Mouse (Mus musculus) cerebellum, postnatal 36 days (tissue): ENCODE measurements around the gene Kmt5a.
A peak's percentile ranks its signal among the peaks of the same experiment; 100 is the strongest.
"Not testable (repeated sequence)": the region's sequence is repeated elsewhere in the genome, so short reads cannot be mapped to it uniquely, and the experiment has no call there.

ENCODE experiments used
- DNase-seq, 2 experiments: peaks; one replicate each; pipeline ENCODE4 v3.0.0; 2021 to 2022; ENCODE audit warnings: mixed read lengths in 2 of 2

Kmt5a gene

DNA sequence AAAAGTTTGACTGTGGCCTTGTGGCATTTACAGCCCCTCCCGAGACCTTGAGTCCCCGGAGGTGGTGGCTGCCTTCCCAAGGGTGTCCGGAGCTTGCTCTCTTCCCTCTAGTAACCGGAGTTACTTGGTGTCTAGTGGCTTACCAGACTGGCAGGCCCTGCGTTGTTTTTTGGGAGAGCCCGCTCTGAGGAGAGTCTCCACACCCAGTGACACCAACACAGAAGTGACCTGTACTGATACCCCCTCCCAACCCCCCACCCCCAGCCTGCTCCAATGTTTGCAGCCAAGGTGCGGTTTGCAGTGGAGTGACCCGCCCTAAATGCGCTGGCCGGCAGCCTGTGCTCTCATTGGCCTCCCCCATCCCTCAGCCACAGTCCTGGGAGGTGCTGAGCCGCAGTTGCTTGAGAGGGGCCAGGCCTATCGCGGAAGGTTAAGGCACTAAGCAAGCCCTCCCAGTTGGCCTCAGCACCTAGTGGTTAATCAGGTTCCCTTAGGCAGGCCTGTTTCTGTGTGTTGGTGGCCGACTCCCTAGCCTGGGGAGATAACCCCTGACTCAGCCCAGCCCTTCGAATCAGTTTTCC is 6.7 kb downstream of the Kmt5a start:
- peak in 1 of 2 experiments; percentile 43 for DNase-seq

DNA sequence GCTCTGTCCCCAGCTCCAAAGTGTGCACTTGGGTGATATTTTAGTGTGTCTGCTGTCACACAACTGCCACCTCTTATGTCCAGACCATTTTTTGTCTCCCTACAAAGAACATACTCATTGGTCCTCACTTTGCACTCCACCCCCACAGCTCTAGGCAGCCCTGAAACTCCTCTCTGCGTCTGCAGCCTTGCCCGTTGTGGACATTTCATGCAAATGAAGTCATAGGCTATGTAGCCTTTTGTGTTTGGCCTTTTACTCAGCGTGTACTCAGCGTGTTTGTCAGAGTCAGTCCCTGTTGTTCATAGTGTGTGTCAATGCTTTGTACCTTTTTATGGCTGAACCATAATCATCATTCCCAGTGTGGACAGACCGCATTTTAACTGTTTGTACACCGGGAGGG is 9.8 kb downstream of the Kmt5a start:
- no peak for DNase-seq

DNA sequence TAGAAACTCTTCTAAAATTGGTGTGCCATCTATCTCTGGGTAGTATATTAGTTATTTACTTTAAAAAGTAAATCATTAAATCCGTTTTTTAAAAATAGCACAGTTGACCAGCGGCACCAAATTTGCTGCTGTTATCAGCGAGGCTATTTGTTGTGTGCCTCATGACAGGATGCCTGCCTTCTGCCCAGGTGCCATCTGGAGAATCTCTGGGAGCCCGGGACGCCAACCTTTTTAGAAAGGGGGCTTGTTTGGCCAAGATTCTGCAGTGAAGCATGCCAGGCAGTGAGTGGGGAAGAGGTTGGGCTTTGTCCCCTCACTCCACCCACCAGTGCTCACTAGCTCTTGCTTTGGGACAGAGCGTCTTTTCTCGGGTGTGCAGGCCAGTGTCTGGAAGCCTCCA is 10.3 kb downstream of the Kmt5a start:
- DNase-seq: no peak

DNA sequence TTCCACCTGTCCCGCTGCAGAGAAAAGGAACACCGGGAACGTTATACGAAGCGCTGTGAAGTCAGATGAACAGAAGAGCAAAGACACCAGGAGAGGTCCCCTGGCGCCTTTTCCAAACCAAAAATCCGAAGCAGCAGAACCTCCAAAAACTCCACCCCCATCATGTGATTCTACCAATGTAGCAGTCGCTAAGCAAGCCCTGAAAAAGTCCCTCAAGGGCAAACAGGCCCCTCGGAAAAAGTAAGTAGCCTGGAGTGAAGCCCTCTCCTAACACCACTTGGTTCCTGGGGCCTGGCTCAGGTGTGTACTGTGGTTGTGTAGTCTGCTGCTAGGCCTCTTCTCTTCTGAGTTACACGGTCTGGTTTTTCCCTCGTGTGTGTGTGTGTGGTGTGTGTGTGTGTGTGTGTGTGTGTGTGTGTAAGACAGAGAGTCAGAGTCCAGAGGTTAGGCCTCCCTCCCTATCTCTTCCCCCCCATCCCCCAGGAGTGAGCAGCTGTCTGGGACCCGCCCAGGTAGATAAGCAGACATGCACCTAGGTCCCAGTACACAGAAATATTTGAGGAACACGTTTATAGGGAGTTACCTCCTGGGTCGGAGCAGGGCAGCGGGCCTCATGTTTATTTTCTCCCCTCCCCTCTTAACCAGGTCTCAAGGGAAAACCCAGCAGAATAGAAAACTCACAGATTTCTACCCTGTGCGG is 11.1 kb downstream of the Kmt5a start:
- no peak for DNase-seq

DNA sequence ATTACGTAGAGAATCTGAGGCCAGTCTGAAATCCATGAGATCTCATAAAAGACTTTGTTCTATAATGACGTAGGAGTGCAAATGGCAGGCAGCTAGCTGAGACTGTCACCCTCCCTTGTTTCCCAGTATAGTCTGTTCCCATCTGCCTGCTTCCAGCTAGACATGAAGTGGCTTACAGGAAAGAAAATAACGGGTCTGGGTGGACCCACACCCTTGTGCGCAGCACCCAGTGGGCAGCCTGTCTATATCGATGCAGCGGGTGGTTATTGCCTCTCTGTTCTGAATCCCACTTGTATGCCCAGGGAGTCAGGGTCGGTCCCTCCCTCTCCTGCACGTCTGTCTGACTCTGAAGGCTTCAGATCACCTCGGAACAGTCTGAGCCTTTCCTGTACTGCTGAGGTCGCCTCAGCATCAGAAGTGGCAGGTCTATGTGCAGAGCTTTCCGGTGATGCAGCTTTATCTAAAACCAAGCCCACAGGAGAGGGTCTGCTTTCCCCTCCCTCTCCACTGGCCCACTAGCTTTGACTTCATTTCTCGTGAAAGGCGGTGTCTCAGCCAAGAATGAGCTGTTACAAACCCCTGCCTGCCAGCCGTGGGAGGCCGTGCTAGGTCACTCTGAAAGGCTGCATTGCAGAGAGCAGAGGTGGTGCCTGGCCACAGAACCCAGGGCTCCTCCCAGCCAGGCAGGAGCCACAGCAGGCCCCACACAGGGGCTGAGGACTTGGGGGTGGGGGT is 12.9 kb downstream of the Kmt5a start:
- peak; percentile 36 for DNase-seq

DNA sequence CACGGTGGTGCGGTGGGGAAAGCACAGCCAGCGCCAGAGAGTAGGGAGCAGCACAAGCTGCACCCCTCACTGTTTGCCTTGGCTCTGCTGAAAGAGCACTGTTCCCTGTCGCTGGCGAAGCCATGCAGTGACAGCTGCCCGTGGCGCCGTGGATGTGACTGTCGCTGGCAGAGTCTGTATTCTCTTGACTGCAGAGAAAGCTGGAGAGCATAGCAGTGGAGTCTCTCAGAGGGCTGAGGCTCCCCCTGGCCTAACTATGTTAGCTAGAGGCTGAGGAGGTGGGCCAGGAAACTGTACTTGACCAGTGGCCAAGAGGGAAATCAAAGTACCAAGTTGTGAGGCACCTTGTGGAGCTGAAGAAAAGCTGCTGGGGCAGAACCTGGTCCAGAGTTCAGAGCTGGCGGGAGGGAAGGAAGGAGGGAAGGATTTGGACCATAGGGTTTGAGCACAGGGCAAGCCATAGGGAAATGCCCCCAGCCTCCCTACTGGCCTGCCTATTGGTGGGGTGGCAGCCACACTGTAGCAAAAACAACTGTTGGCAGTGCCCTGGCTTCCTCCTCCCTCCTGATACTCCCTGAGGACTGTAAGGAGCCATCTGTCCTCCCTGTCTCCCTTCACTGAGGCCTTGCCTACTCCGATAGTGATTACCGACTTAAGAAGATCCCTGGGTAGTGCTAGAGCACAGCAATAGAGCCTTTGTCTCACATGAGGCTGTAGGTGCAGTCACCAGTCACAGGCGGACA is 13.8 kb downstream of the Kmt5a start:
- DNase-seq: peak; percentile 54 to 55

DNA sequence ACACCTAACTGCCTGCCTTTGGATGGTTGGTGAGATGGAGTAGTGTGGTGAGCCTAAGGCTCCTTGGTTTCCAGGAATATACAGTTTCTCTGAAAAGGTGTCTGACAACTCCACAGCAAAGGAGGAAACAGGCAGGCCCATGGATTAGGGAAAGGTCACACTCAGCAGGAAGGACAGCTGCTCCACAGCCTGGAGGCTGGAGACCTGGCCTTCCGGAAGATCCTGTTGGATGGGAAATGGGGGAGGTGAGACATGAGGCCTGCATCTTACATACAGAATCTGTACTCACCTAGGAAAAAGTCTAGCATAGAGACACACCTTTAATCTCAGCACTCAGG is 14.3 kb downstream of the Kmt5a start:
- no peak for DNase-seq

DNA sequence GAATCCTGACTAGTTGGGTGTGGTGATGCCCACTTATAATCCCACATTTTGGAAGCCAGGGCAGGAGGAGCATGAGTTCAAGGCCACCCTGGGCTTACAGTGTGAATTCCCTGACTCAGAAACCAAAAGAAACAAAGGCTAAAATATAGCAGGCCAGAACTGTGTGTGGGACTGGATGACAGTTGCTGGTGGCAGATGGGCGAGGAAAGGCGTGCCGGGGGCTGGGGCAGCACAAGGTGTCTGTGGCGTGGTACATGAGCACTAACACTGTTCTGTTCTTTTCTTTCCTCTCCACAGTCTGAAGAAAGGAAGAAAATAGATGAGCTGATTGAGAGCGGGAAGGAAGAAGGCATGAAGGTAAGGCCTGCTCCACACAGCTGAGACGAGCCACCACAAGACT is 17.0 kb downstream of the Kmt5a start:
- no peak for DNase-seq

DNA sequence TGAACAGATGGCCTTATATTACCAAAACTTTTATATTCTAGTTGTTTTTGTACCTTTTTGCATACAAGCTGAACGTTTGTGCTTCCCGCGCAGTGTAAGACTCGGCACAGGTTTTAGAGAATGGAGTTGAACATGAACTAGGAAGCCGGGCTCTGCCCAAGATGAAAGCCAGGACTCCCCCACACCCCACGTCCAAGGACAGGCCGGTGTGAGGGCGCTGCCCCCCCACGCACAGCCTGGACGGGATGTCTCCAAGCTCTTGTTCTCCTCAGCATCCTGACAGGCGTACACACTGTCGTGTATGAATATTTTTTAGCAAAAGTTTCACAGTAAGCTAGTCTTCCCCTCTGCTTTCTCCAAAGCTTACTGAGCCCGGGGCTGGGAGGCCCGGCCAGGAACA is 21.2 kb downstream of the Kmt5a start:
- not testable (repeated sequence) for DNase-seq

DNA sequence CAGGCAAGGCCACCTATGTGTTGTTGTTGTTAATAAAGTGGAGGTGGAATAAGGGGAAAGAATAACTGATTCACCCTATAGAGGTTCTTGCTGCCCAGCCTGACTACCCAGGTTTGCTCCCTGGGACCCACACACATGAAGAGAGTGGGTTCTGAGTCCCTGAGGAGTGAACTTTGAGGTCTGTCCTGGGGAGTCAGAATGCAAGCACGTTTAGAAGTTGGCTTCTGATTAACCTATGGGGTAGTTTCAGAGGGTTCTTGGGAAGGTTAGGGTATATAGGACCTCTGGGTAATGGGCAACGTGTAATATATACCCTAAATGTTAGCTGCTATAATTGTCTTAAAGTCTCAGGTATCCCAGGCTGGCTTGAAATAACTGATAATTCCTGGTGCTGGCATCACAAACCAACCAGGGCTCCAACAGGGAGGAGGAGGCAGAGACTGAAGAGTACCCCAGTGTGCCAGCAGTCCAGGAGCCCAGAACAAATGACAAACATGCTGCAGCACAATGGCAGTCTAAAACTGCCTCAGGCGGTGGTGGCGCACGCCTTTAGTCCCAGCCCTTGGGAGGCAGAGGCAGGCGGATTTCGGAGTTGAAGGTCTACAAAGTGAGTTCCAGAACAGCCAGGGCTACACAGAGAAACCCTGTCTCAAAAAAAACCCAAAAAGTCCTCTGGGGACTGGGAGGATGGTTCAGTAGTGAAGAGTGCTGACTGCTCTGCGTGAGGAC is 22.7 kb downstream of the Kmt5a start:
- no peak for DNase-seq

DNA sequence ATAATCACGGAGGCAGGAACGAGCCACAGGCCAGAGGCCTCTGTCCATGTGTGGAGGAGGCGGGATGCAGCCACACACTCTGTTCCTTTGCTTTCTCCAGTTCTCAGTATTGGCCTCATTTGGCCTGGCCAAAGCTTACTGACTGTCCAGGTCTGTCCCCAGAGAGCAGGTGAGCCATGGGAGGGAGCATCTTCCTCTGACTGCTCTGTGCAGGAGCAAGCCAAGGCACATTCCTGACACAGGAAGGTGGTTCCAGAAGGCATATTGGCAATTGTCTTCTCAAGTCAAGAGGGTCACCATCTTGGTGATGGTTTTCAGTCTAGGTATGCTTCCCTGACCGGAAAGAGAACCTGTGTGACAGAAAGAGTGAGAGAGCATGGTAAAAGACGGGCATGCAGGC is 23.7 kb downstream of the Kmt5a start:
- DNase-seq: no peak

DNA sequence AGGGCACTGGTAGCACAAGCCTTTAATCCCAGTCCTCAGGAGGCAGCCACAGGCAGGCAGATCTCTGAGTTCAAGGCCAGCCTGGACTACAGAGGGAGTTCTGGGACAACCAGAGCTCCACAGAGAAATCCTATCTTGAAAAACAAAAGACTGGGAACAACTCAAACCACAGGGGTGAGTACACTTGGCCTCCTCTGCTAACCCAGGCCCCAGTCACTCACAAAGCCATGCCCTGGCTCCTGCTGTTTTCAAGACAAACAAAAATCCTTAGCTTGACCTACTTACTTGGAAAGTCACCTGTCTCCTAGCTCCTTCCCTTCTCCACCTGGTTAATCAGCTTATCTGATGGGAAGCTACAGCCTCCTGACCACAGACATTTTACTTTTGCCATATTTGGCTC is 25.2 kb downstream of the Kmt5a start:
- DNase-seq: no peak

DNA sequence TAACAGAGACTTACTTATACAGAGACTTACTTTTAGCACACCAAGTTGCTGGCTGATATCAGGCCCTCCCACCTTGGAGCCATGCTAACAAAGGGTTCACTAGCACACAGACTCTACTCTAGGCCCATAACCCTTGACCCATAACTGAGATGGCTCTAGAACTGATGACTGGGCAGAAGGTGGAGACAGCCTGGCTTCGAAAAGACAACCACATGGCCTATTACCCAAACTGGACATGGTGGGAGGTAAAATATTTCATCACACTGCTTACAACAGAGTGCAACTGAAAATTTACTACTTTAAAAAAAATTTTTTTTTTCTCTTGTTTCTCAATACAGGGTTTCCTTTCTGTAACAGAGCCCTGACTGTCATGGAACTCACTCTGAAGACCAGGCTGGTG is 28.0 kb downstream of the Kmt5a start:
- no peak for DNase-seq

DNA sequence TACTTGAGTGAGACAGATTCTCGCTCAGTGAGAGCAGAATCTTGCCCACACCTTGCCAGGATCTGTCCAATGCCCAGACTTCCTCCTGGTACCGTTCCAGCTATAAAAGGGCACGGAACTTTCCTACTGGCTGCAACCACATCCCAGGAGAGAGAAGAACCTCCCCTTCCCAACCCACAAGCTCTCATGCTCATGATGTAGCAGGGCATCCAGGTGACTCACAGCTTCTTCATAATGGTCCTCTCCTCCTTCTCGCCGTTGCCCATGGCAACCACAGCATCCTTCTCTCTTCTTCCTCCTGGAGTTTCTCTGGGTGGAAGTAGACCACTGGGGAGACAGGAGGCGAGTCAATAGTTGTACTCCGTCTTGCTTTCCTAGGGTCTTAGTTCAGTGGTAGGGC is 28.6 kb downstream of the Kmt5a start:
- no peak for DNase-seq

DNA sequence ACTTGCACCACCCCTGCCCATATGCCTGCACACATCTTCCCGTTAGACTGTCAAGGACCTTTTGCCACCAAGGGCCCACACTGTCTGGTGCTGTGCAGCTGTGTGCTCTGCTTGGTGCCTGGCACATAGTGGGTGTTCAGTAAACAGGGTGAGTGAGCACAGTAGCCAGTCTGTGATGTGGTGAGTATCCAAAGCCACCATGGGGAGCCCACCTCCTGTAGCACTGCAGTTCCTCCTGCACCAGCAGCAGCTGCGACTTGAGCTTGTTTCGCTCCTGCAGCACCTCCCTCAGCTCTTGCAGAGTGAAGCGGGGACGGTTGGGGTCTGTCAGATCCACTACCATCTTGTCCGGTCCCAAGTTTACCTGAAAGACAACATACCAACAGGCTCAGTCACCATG is 29.8 kb downstream of the Kmt5a start:
- DNase-seq: no peak

DNA sequence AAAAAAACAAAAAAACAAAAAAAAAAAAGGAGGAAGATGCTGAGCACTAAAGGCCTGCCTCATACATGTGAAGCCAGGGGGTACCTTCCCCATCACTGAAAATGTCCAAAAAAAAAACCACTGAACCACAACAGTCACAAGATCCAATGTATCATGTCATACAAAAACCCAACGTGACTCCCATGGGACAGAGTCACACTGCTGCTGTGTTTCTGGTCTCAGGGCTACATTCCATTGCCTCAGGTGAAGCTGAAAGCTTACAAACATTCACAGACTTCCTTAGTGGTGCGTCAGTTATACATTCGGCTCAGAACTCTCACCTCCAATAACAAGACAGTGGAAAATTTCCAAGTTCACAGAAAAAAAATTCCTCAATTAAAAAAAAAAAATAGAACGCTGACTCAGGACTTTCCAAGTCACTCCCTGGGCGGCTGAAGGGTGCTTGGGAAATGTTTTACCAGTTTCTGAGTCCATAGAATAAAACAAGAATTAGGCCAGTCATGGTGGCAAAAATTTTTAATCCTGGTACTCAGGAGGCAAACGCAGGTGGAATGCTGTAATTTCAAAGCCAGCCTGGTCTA is 31.0 kb downstream of the Kmt5a start:
- no peak for DNase-seq

DNA sequence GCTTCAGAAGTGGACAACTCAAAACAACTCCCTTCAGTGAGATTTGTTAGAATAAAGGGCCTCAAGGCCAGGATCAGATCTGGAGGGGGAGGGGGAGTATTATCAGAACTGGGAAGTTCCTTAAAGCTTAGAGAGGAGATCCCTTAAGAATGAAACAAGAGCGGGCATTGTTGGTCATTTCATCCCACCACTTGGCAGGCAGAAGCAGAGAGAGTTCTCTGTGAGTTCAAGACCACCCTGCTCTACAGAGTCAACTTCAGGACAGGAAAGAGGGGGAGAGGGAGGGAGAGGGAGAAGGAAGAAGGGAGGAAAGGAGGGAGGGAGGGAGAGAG is 39.1 kb downstream of the Kmt5a start:
- no peak for DNase-seq

DNA sequence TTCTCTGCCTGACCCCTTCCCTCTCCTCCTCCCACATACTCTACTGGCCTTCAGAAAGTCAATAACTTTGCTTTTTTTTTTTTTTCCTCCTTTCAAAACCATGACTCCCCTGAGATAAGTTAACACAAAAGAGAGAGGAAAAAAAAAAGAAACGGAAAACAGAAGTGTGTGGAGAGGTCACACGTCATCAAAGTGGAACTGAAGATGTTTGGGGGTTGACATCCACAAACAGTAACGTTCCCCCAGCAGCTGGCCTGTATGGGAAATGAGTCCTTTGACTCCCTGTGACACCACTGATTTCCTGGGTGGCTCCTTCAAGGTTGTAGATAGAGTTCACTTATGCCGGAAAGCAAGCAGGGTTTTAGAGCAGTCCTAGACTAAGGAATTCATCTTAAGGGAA is 40.4 kb downstream of the Kmt5a start:
- no peak for DNase-seq

DNA sequence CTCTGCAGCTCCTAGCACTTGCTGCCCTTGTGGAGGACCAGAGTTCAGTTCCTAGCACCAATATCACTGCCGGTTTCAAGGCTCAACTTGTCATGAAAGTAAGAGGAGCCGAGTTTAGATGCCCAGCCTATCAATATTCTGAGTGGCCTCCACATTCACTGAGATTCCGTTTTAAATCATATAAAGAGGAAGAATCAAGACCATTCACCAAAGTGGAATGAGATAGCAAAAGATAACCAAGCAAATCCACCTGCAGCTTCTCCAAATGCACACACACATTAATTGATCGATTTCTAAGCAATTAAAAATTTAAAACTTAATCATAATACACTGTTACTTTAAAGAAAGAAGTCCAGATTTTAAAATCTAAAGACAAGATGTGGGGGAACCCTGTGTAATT is 42.0 kb downstream of the Kmt5a start:
- DNase-seq: no peak

DNA sequence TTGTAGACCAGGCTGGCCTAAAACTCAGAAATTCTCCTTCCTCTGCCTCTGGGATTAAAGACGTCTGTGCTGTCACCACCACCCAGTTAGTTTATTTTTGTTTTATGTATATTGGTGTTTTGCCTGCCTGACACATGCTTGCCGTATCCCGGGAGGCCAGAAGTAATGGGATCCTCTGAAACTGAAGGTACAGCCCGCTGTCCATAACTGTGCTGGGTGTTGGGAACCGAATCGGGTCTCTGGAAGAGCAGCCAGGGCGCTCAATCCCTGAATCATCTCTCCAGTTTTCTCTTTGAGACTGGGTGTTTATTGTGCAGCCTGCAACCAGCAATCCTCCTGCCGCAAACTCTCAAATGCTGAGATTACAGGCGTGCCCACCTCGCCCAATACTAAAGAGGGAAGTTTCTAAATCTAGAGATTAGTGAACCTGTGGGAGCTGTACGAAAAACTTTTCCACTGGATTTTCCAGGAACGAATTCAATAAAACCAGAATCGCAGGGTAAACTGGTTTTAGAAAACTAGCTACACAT is 42.8 kb downstream of the Kmt5a start:
- DNase-seq: peak in 1 of 2 experiments; percentile 58

DNA sequence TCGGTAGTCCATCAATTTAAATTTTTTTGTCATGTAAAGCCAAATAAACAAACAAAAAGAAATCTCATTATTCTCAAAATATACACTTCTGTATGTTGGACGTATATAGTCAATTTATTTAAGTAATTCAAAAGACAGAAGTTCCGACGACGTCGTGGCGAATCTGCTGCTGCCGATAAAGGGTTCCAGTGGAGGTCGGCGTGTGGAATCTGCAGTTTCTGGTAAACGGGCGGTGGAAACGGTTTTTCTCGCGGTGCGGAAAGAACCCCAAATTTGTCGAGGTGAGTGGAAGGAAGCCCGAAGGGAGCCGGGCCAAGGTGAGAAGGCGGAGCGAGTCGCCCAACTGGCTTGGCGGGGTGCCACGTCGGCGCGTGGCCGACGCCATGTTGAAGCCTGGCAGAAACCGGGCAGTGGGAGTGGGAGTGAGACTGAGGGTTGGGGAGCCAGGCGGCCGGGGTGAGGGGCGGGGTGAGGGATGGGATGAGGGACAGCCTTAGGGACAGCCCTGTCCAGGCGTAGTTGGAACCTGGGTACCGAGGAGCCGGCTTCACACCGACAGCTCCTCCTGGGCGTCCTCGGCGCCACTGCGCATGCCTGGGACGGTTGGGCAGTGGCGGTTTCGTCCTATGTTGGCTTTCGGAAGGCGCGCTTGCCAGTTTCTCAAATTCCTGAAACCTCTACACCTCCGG is 43.4 kb downstream of the Kmt5a start, which contains the start of gene Snrnp35:
Gene Snrnp35 (plus strand): TSS at position 169 of the 689 bp plus-strand sequence.
- DNase-seq: peak; percentile 88 to 90
